Mouse (Mus musculus): ENCODE data around the gene Neurl2. TPM values are rescaled to one million over a fixed set of nuclear protein-coding genes. Genes with fewer than 3 reads are reported as not detected.

Gene Neurl2
- polyA plus RNA-seq, 1 experiment from 2014 or later, result 50.6 TPM

DNA sequence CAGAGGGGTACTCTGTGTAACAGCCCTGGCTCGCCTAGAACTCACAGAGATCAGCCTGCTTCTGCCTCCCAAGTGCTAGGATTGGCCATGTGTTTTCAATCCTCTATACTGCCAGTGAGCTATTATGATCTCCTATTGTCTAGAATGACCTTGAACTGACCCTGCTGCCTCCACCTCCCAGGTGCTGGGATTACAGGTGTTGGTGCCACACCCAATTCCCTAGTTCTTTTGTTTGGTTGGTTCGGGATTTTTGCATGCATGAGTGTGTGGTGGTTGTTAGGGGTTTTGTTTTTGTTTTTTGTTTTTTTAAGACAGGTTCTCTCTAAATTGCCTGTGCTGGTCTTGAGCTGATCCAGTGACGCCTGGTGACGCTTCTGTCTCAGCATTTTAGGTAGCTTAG, 9.3 kb downstream of the Neurl2 start:
- no peak overlapping the region for H3K27ac ChIP-seq (ENCODE audit: low read length)
- no peak overlapping the region for H3K9ac ChIP-seq (ENCODE audit: low read length)
- H3K9me3 ChIP-seq (replicated peaks; ENCODE audit: control insufficient read depth, low read length), result no peaks in the 10 kb centered on the region
- ATAC-seq (replicated peaks; ENCODE audit: extremely low read depth, insufficient read depth, low FRiP score), result no peak
- no peak overlapping the region for H3K4me3 ChIP-seq (ENCODE audit: low read length)
- WGBS, result 87% methylated on average over 4 of the region's 4 CpGs
- peaks cover 5% of the 10 kb centered on the region; the same call in 1 of the 2 replicates for H3K4me1 ChIP-seq (ENCODE audit: control insufficient read depth, insufficient read depth, low read length)
- no peak overlapping the region for H3K4me2 ChIP-seq (ENCODE audit: low read depth, low read length)
- H3K36me3 ChIP-seq (ENCODE audit: control insufficient read depth, insufficient read depth), result peaks cover 25% of the 10 kb centered on the region
- H3K27me3 ChIP-seq (ENCODE audit: control insufficient read depth, insufficient read depth, low read length), result no peaks in the 10 kb centered on the region

GRCm38 (mm10) chr2:164823181-164823585, 10.1 kb downstream of the Neurl2 start:
- 2% methylated on average over 10 of the region's 10 CpGs for WGBS
- peaks cover 25% of the 10 kb centered on the region for H3K36me3 ChIP-seq (ENCODE audit: control insufficient read depth, insufficient read depth)
- no peaks in the 10 kb centered on the region for H3K9me3 ChIP-seq (replicated peaks; ENCODE audit: control insufficient read depth, low read length)
- H3K4me2 ChIP-seq (ENCODE audit: low read depth, low read length), result peak overlapping the region; percentile 81
- no peaks in the 10 kb centered on the region for H3K27me3 ChIP-seq (ENCODE audit: control insufficient read depth, insufficient read depth, low read length)
- peak; percentile 69 for ATAC-seq (replicated peaks; ENCODE audit: extremely low read depth, insufficient read depth, low FRiP score)
- peak overlapping the region; percentile 85 for H3K9ac ChIP-seq (ENCODE audit: low read length)
- peak overlapping the region; percentile 85 for H3K27ac ChIP-seq (ENCODE audit: low read length)
- peaks cover 5% of the 10 kb centered on the region; the same call in 1 of the 2 replicates for H3K4me1 ChIP-seq (ENCODE audit: control insufficient read depth, insufficient read depth, low read length)
- H3K4me3 ChIP-seq (ENCODE audit: low read length), result peak overlapping the region; percentile 91

GRCm38 (mm10) chr2:164822636-164823165, 10.6 kb downstream of the Neurl2 start, which contains the start of gene Zswim1:
Gene Zswim1, plus strand, starts transcription at chr2:164822686.
- H3K36me3 ChIP-seq (ENCODE audit: control insufficient read depth, insufficient read depth), result peaks cover 24% of the 10 kb centered on the region
- H3K4me2 ChIP-seq (ENCODE audit: low read depth, low read length), result peak within 1 kb of the TSS; percentile 81
- peaks cover 5% of the 10 kb centered on the region; the same call in 1 of the 2 replicates for H3K4me1 ChIP-seq (ENCODE audit: control insufficient read depth, insufficient read depth, low read length)
- peak; percentile 99 for ATAC-seq (replicated peaks; ENCODE audit: extremely low read depth, insufficient read depth, low FRiP score)
- peak within 1 kb of the TSS; percentile 91 for H3K4me3 ChIP-seq (ENCODE audit: low read length)
- WGBS, result 1% methylated on average over 32 of the region's 32 CpGs
- H3K9me3 ChIP-seq (replicated peaks; ENCODE audit: control insufficient read depth, low read length), result no peaks in the 10 kb centered on the region
- peak within 1 kb of the TSS; percentile 85 for H3K9ac ChIP-seq (ENCODE audit: low read length)
- H3K27ac ChIP-seq (ENCODE audit: low read length), result peak within 1 kb of the TSS; percentile 85
- no peaks in the 10 kb centered on the region for H3K27me3 ChIP-seq (ENCODE audit: control insufficient read depth, insufficient read depth, low read length)

GRCm38 (mm10) chr2:164821060-164821459, 12.2 kb downstream of the Neurl2 start:
- no peaks in the 10 kb centered on the region for H3K27me3 ChIP-seq (ENCODE audit: control insufficient read depth, insufficient read depth, low read length)
- no peak overlapping the region for H3K27ac ChIP-seq (ENCODE audit: low read length)
- no peak overlapping the region for H3K9ac ChIP-seq (ENCODE audit: low read length)
- H3K4me3 ChIP-seq (ENCODE audit: low read length), result no peak overlapping the region
- H3K4me2 ChIP-seq (ENCODE audit: low read depth, low read length), result no peak overlapping the region
- no peaks in the 10 kb centered on the region for H3K9me3 ChIP-seq (replicated peaks; ENCODE audit: control insufficient read depth, low read length)
- H3K36me3 ChIP-seq (ENCODE audit: control insufficient read depth, insufficient read depth), result peaks cover 15% of the 10 kb centered on the region
- peaks cover 5% of the 10 kb centered on the region; the same call in 1 of the 2 replicates for H3K4me1 ChIP-seq (ENCODE audit: control insufficient read depth, insufficient read depth, low read length)
- 83% methylated on average over 6 of the region's 6 CpGs for WGBS
- ATAC-seq (replicated peaks; ENCODE audit: extremely low read depth, insufficient read depth, low FRiP score), result no peak

GRCm38 (mm10) chr2:164817703-164818102, 15.6 kb downstream of the Neurl2 start:
- Histone ChIP-seq H3K27ac (ENCODE audit: low read length) (no peak overlapping the region), H3K4me3 (ENCODE audit: low read length) (no peak overlapping the region), H3K9ac (ENCODE audit: low read length) (no peak overlapping the region), H3K4me2 (ENCODE audit: low read depth, low read length) (no peak overlapping the region), H3K27me3 (ENCODE audit: control insufficient read depth, insufficient read depth, low read length) (no peaks in the 10 kb centered on the region), H3K4me1 (ENCODE audit: control insufficient read depth, insufficient read depth, low read length) (peaks cover 7% of the 10 kb centered on the region), H3K9me3 (replicated peaks; ENCODE audit: control insufficient read depth, low read length) (no peaks in the 10 kb centered on the region), H3K36me3 (ENCODE audit: control insufficient read depth, insufficient read depth) (no peaks in the 10 kb centered on the region)
- 65% methylated on average over 5 of the region's 5 CpGs for WGBS
- ATAC-seq (replicated peaks; ENCODE audit: extremely low read depth, insufficient read depth, low FRiP score), result no peak

DNA sequence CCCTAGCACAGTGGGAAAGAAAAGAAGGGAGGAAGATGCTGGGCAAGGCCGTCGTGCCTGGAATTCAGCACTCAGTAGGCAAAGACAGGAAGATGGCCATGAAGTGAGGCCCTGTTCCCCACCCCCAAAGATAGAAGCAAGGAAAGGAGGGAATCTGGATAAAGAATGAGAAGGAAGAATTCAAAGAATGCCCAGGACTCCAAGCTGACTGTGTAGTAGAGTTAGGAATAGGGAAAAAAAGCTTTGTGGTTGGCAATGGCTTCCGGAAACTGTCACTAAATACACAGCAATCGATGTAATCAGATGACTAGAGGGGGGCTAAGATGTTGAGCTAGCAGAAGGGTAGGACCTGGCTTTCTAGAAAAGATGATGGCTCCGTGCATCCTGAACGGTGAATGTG, 16.1 kb downstream of the Neurl2 start:
- no peak overlapping the region for H3K27ac ChIP-seq (ENCODE audit: low read length)
- 58% methylated on average over 6 of the region's 6 CpGs for WGBS
- H3K36me3 ChIP-seq (ENCODE audit: control insufficient read depth, insufficient read depth), result no peaks in the 10 kb centered on the region
- no peak for ATAC-seq (replicated peaks; ENCODE audit: extremely low read depth, insufficient read depth, low FRiP score)
- peaks cover 5% of the 10 kb centered on the region for H3K4me1 ChIP-seq (ENCODE audit: control insufficient read depth, insufficient read depth, low read length)
- no peak overlapping the region for H3K9ac ChIP-seq (ENCODE audit: low read length)
- H3K4me2 ChIP-seq (ENCODE audit: low read depth, low read length), result no peak overlapping the region
- H3K4me3 ChIP-seq (ENCODE audit: low read length), result no peak overlapping the region
- H3K27me3 ChIP-seq (ENCODE audit: control insufficient read depth, insufficient read depth, low read length), result no peaks in the 10 kb centered on the region
- no peaks in the 10 kb centered on the region for H3K9me3 ChIP-seq (replicated peaks; ENCODE audit: control insufficient read depth, low read length)

GRCm38 (mm10) chr2:164815821-164816220, 17.4 kb downstream of the Neurl2 start:
- no peaks in the 10 kb centered on the region for H3K27me3 ChIP-seq (ENCODE audit: control insufficient read depth, insufficient read depth, low read length)
- no peak overlapping the region for H3K27ac ChIP-seq (ENCODE audit: low read length)
- H3K4me3 ChIP-seq (ENCODE audit: low read length), result no peak overlapping the region
- no peak overlapping the region for H3K4me2 ChIP-seq (ENCODE audit: low read depth, low read length)
- H3K36me3 ChIP-seq (ENCODE audit: control insufficient read depth, insufficient read depth), result no peaks in the 10 kb centered on the region
- ATAC-seq (replicated peaks; ENCODE audit: extremely low read depth, insufficient read depth, low FRiP score), result no peak
- H3K9me3 ChIP-seq (replicated peaks; ENCODE audit: control insufficient read depth, low read length), result no peaks in the 10 kb centered on the region
- no peak overlapping the region for H3K9ac ChIP-seq (ENCODE audit: low read length)
- WGBS, result 50% methylated on average over 8 of the region's 8 CpGs
- peaks cover 5% of the 10 kb centered on the region for H3K4me1 ChIP-seq (ENCODE audit: control insufficient read depth, insufficient read depth, low read length)

DNA sequence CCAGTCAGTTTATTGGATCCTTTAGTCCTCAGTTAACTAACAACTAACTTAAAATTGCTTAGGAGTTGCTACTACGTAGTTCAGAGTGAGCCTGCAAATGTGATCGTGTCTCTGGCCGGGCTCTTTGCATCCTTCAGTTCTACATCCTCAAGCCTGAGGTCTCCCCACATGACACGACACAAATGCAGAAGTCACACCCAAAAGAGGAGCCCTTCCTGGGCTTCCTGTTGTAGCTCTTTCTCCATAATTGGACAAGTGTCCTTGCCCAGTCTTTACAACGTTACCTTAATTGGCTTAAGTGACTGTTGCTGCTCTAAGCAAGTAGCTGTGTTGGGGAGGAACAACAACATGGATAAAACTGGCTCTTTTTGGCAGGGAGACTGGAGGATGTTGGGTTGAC, 17.9 kb downstream of the Neurl2 start:
- H3K27me3 ChIP-seq (ENCODE audit: control insufficient read depth, insufficient read depth, low read length), result no peaks in the 10 kb centered on the region
- H3K4me1 ChIP-seq (ENCODE audit: control insufficient read depth, insufficient read depth, low read length), result peaks cover 5% of the 10 kb centered on the region
- WGBS, result 71% methylated on average over 5 of the region's 5 CpGs
- no peak overlapping the region for H3K9ac ChIP-seq (ENCODE audit: low read length)
- no peaks in the 10 kb centered on the region for H3K36me3 ChIP-seq (ENCODE audit: control insufficient read depth, insufficient read depth)
- no peak overlapping the region for H3K27ac ChIP-seq (ENCODE audit: low read length)
- H3K4me3 ChIP-seq (ENCODE audit: low read length), result no peak overlapping the region
- H3K4me2 ChIP-seq (ENCODE audit: low read depth, low read length), result no peak overlapping the region
- ATAC-seq (replicated peaks; ENCODE audit: extremely low read depth, insufficient read depth, low FRiP score), result no peak
- no peaks in the 10 kb centered on the region for H3K9me3 ChIP-seq (replicated peaks; ENCODE audit: control insufficient read depth, low read length)

GRCm38 (mm10) chr2:164813557-164813956, 19.7 kb downstream of the Neurl2 start:
- peaks cover 5% of the 10 kb centered on the region for H3K4me1 ChIP-seq (ENCODE audit: control insufficient read depth, insufficient read depth, low read length)
- H3K36me3 ChIP-seq (ENCODE audit: control insufficient read depth, insufficient read depth), result peaks cover 7% of the 10 kb centered on the region
- no peaks in the 10 kb centered on the region for H3K27me3 ChIP-seq (ENCODE audit: control insufficient read depth, insufficient read depth, low read length)
- WGBS, result 77% methylated on average over 2 of the region's 2 CpGs
- no peak for ATAC-seq (replicated peaks; ENCODE audit: extremely low read depth, insufficient read depth, low FRiP score)
- H3K9me3 ChIP-seq (replicated peaks; ENCODE audit: control insufficient read depth, low read length), result no peaks in the 10 kb centered on the region
- H3K4me3 ChIP-seq (ENCODE audit: low read length), result no peak overlapping the region
- no peak overlapping the region for H3K4me2 ChIP-seq (ENCODE audit: low read depth, low read length)
- no peak overlapping the region for H3K27ac ChIP-seq (ENCODE audit: low read length)
- H3K9ac ChIP-seq (ENCODE audit: low read length), result no peak overlapping the region

All from heart, embryonic 16.5 days (tissue).